Mouse (Mus musculus): ENCODE measurements around the gene Ncoa3.

Gene Ncoa3

DNA sequence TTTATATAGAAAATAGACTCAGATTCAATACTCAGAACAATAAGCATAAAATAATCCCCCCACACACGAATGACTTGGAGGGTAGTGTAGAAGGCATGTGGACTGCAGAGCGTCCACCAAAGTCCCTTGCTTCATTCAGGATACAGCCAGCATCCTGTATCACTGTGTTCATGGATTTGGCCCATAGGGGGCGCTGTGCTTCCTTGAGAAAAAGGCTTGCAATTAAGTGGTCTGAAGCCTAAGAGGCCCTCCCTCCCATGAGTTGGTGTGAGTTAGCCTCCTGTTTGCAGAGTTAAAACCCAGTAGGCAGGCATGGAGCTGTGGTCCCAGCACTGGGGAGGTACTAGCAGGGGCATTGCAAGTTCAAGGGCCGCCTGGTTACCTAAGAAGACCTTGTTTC lies 115.9 kb downstream of the Ncoa3 start:
- CTCF ChIA-PET = interaction anchor here (0.5 to 1.6 kb wide), 9 partner anchors 11 to 455 kb away, joined by 3 to 8 read pairs (median 3); no protein-coding TSS in a partner anchor
- POLR2A ChIA-PET = interaction anchor here in 3 of 4 experiments (0.6 to 1.6 kb wide), 11 partner anchors 9 to 328 kb away, joined by 3 to 7 read pairs (median 3); no protein-coding TSS in a partner anchor

DNA sequence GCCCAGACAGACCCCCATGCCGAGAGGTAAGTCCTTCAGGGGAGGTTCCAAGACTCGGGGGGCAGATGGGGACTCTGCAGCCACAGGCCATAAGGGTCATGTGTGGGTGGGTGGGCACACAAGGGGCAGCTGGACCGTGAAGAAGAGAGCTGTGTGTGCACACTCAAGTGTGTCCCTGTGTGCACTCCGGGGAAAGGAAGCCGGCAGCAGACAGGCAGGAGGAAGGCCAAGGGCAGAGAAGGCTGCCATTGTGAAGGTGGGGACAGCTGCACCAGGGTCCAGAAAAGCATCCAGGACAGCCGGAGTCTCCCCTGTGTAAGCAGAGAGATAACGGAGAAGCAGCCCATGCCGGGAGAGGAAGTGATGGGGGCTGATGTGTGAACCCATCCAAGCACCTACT lies 118.3 kb downstream of the Ncoa3 start:
- ChIA-PET CTCF (no interaction called here), POLR2A (no interaction called here)

DNA sequence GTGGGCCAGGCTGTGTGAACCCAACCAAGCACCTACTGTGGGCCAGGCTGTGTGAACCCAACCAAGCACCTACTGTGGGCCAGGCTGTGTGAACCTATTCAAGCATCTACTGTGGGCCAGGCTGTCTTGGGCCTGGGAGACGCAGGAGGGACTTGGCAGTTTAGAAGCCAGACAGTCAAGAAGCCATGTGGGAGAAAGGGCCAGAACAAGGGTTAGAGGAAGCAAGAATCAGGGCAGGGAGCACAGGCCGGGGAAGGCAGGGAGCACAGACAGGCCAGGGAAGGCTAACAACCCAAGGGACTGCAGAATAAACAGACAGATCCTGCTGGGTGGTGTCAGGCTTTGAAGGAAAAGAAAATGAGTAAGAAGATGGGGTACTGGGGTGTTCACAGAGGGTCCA lies 118.8 kb downstream of the Ncoa3 start:
- ChIA-PET CTCF (interaction anchor here in 1 of 4 experiments (0.6 to 1.0 kb wide), 2 partner anchors 31 to 292 kb away, joined by 3 read pairs; no protein-coding TSS in a partner anchor), POLR2A (interaction anchor here in 3 of 4 experiments (0.6 to 1.4 kb wide), 3 partner anchors 15 to 44 kb away, joined by 3 to 8 read pairs (median 3); partner anchors contain the start of gene Sulf2 (in 1 of the 3))

DNA sequence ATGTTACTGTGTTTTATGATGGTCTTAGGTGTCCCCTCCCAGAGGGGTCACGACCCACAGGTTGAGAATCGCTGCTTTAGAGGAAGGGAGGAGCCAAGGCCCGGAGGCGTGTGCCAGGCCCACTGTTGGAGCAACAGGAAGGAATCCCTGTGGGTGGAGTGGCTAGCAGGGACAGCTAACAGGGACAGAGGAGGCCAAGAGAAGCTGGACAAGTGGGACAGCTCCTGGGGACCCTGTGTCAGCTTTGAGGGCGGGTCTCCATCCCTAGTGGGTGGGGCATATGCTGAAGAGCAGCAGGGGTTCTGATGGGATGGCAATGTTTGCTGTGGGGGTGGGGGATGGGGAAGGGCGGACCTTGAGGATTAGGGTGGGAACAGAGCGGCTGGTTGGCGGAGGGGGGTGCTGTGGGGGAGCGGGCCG lies 119.4 kb downstream of the Ncoa3 start:
- ChIA-PET POLR2A (interaction anchor here in 3 of 4 experiments (0.6 to 1.4 kb wide), 6 partner anchors 14 to 227 kb away, joined by 3 to 8 read pairs (median 3); partner anchors contain the start of gene Sulf2 (in 1 of the 3)), CTCF (interaction anchor here in 1 of 4 experiments (0.6 to 1.3 kb wide), 4 partner anchors 29 to 670 kb away, joined by 3 read pairs; no protein-coding TSS in a partner anchor)

DNA sequence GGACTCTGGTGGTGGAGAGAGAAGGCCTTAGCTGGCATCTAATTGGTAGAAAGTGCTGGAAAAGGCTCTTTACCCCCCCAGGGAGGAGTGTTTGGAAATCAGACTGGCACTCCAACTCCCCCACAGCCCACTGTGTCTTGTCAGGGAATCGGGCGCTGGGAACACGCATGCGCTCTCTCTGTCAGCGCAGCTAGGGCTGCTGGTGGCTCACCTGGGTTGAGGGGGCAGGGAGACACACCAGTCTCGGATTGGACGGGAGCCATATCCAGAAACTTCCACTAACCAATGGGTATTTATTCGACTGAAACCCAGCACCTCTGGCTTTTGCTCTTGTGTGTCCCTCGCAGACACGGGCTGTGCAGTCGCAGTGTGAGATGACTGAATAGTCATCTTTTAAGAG lies 120.5 kb downstream of the Ncoa3 start:
- ChIA-PET CTCF (interaction anchor here in 1 of 4 experiments (1.3 kb wide), 1 partner anchor 30 kb away, joined by 3 read pairs; no protein-coding TSS in a partner anchor), POLR2A (interaction anchor here in 2 of 4 experiments (1.4 to 2.1 kb wide), 2 partner anchors 44 to 226 kb away, joined by 3 to 8 read pairs; no protein-coding TSS in a partner anchor)

DNA sequence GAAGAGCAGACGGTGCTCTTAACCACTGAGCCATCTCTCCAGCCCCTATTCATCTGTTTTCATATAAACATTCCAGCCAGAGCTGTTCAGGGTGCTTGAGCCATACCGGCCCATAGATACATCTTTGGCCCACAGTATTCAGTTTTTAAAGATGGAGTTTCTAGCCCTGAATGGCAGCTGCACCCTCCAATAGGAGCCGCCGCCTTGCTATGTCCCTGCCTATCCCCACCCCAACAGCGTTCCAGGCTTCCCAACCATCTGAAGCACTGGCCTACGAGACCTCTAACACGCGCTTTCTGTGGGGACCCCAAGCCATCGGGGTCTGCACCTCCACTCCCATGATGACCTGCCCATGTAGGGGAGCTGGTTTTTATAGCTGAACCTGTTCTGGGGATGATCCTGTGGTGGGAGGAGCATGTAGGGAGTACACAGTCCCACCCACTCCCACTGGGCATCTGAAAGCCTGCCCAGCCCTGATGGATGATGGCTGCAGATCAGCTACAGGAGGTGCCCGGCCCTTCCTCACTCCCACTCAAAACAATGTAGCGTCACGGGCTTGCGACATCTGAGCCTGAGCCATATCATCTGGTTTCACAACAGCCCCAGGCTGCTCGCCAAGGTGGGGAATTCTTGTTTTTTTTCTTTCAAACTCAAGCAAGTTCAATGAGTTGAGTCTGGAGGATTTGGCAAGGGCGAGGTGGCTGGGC lies 123.3 kb downstream of the Ncoa3 start:
- CTCF ChIA-PET = interaction anchor here in 1 of 4 experiments (0.7 kb wide), 1 partner anchor 9 kb away, joined by 3 read pairs; no protein-coding TSS in a partner anchor
- POLR2A ChIA-PET = interaction anchor here in 1 of 4 experiments (0.7 kb wide), 1 partner anchor 100 kb away, joined by 4 read pairs; no protein-coding TSS in a partner anchor

DNA sequence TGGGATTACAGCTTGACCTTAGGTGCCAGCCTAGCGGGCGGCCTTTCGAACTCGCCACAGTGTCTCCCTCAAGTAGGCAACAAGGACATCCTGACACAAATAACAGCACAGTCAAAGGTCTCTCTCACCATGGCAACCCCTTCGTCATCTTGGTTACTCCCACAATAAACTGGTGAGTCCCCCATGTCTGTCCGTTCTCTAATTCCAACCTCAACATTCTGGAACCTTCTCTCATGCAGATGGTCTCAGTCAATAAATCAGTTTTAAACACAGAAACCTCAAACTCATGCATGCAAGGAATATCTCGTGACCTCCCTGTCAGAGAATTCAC lies 123.8 kb downstream of the Ncoa3 start:
- ChIA-PET POLR2A (interaction anchor here in 1 of 4 experiments (0.7 kb wide), 1 partner anchor 99 kb away, joined by 4 read pairs; no protein-coding TSS in a partner anchor), CTCF (interaction anchor here in 1 of 4 experiments (0.7 kb wide), 1 partner anchor 10 kb away, joined by 3 read pairs; no protein-coding TSS in a partner anchor)

DNA sequence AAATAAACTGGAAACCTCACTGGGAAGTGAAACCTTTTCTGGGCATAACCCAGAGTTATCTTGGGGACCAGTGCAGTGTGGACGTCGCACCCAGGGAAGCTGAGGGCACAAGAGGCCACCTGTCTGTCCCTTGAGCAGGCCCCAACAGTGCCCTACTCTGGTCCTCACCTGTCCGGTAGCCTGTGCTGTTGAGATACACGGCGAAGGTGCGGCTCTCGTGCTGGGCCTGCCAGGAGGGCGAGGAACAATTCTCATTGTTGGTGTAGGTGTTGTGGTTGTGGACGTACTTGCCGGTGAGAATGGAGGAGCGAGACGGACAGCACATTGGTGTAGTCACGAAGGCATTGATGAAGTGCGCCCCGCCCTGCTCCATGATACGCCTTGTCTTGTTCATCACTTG lies 124.3 kb downstream of the Ncoa3 start:
- CTCF ChIA-PET = interaction anchor here in 1 of 4 experiments (1.0 kb wide), 1 partner anchor 33 kb away, joined by 3 read pairs; no protein-coding TSS in a partner anchor

DNA sequence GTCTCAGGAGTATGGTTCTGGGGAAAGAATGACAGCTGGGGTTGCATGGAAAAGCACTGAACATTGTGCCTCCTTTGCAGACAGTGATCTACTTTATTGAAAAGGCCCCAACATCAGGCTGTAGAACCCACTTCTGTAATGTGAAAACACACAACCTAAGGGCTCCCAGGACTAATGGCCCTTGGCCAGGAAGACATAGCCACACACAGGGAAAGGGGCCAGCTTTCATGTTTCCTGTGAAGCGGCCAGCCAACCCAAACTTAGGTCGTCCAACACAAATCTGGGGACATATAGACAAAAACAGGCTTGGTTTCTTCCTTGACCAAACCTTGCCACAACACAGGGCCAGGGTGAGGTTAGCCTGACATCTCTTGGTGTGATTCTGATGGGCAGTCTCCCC lies 127.6 kb downstream of the Ncoa3 start:
- ChIA-PET POLR2A (interaction anchor here in 2 of 4 experiments (0.6 to 1.4 kb wide), 4 partner anchors 14 to 54 kb away, joined by 3 read pairs; no protein-coding TSS in a partner anchor), CTCF (interaction anchor here in 1 of 4 experiments (1.7 kb wide), 1 partner anchor 11 kb away, joined by 8 read pairs; no protein-coding TSS in a partner anchor)

More for the DNA sequence above, 124.3 kb downstream of the Ncoa3 start:
- POLR2A ChIA-PET = interaction anchor here in 2 of 4 experiments (1.0 to 2.2 kb wide), 4 partner anchors 11 to 41 kb away, joined by 3 to 7 read pairs (median 4); no protein-coding TSS in a partner anchor

DNA sequence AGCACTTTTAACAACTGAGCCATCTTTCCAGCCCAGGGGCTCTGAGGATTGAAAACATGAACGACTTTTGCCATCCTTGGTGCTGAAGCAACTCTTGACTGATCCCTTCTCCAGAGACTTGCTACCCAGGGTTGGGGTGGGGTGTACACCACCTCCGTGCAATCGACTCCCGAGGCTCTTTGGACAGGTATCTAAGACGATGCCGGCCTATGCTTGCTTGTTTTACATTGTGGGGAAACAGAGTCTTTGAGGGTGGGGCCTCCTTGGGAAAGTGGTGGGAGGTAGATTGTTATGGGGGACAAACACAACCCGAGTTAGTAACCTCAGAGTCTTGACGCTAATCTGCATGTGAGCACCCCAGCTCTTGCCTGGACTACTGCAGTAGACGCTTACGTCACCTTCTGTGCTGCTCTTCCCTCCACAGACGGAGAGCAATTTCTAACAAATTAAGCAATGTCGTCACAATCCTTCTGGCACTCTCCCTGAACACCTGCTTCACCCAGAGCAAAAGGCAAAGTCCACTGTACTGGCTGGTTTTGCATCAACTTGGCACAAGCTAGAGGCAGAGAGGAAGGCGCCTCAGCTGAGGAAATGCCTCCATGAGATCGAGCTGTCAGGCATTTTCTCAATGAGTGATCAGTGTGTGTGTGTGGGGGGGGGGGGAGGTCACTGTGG lies 129.4 kb downstream of the Ncoa3 start:
- POLR2A ChIA-PET = interaction anchor here in 3 of 4 experiments (0.6 to 1.8 kb wide), 9 partner anchors 14 to 57 kb away, joined by 3 to 6 read pairs (median 3); no protein-coding TSS in a partner anchor
- CTCF ChIA-PET = interaction anchor here in 3 of 4 experiments (0.7 to 1.5 kb wide), 3 partner anchors 32 to 181 kb away, joined by 3 read pairs; no protein-coding TSS in a partner anchor

DNA sequence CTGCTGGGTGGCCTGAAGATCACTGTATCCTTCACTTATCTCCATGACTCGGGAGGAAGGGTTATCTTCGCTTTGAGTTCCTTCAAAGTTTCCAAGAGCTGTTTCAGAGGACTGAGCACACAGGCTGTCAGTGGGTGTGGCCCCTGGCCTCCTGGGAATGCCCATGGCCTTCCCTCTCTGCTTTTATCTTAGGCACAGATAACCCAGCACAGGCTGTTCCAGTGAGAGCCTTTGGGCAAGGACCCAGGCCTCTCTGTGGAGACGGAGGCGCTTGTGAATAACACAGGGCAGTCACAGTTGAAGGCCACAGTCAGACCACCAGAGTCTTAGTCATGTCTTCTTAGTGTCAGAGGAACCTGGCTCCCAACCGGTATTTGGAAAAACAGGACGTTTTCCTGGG lies 130.3 kb downstream of the Ncoa3 start:
- ChIA-PET POLR2A (interaction anchor here in 3 of 4 experiments (0.7 to 1.8 kb wide), 6 partner anchors 9 to 35 kb away, joined by 3 to 5 read pairs (median 4); no protein-coding TSS in a partner anchor), CTCF (interaction anchor here in 1 of 4 experiments (1.0 kb wide), 2 partner anchors 31 to 33 kb away, joined by 3 read pairs; no protein-coding TSS in a partner anchor)

Measured in embryonic stem cell, embryonic (primary cell).